Mouse (Mus musculus) midbrain, embryonic 12.5 days (tissue): Measurements from ENCODE around the gene Tmem69. TPM values are rescaled to one million over a fixed set of nuclear protein-coding genes. Genes with fewer than 3 reads are reported as not detected.

Source experiments
- ATAC-seq: fragments of 200-750 bp; cut with Nextera tagmentation; 2 replicates; pipeline ENCODE4 v1.8.0; 2017; ENCODE audit warnings: low read depth, moderate TSS enrichment, moderate library complexity; ENCODE audit not compliant: low FRiP score
- H3K27ac ChIP-seq: fragments of 300-500 bp; sonication (generic); replicated peaks from 2 replicates; pipeline ENCODE4 v1.5.1; 2016; ENCODE audit warnings: mild to moderate bottlenecking
- H3K27me3 ChIP-seq: fragments of 300-500 bp; sonication (generic); 2 replicates; pipeline ENCODE4 v1.6.1; 2016; ENCODE audit warnings: mild to moderate bottlenecking
- H3K36me3 ChIP-seq: fragments of 300-500 bp; sonication (generic); 2 replicates; pipeline ENCODE4 v1.6.1; 2016
- H3K4me1 ChIP-seq: fragments of 300-500 bp; sonication (generic); 2 replicates; pipeline ENCODE4 v1.6.1; 2016
- H3K4me2 ChIP-seq: fragments of 300-500 bp; sonication (generic); replicated peaks from 2 replicates; pipeline ENCODE4 v1.6.1; 2016; ENCODE audit warnings: mild to moderate bottlenecking, moderate library complexity
- H3K4me3 ChIP-seq: fragments of 300-500 bp; sonication (generic); 2 replicates; pipeline ENCODE4 v1.5.1; 2016; ENCODE audit warnings: mild to moderate bottlenecking
- H3K9ac ChIP-seq: fragments of 300-500 bp; sonication (generic); replicated peaks from 2 replicates; pipeline ENCODE4 v1.6.1; 2016; ENCODE audit warnings: mild to moderate bottlenecking, moderate library complexity
- H3K9me3 ChIP-seq: fragments of 300-500 bp; sonication (generic); 2 replicates; pipeline ENCODE4 v1.6.1; 2016; ENCODE audit warnings: mild to moderate bottlenecking
- WGBS: fragments of 180-500 bp; shearing (Covaris S2); methylation state at CpG from one replicate; pipeline ENCODE4 v1.1.7; 2016; 5-methylcytosine and 5-hydroxymethylcytosine counted together
- polyA plus RNA-seq: library from polyadenylated mRNA; unstranded; fragments of >200 nt; fragmentation: Nextera tagmentation; extraction: Ambion mirVana; gene quantifications from 2 replicates; pipeline ENCODE4 v1.2.1, GENCODE M21; 2016

The Tmem69 gene
- polyA plus RNA-seq, 1 experiment from 2014 or later = 27.3 TPM

DNA sequence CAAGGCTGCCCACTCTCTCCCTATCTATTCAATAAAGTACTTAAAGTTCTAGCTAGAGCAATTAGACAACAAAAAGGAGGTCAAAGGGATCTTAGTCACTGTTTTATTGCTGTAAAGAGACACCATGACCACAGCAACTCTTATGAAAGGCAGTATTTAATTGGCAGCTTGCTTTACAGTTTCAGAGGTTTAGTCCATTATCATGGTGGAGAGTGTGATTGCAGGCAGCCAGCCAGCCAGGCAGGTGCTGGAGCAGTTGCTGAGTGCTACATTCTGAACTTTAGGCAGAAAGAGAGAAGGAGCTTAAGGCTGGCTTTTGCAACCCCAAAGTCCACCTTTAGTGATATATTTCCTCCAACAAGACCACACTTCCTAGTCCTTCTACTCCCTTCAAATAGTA lies 19.4 kb downstream of the Tmem69 start:
- H3K9ac ChIP-seq = no peak overlapping the region
- H3K27me3 ChIP-seq = no peaks in the 10 kb centered on the region
- no peak overlapping the region for H3K4me3 ChIP-seq
- no peaks in the 10 kb centered on the region for H3K9me3 ChIP-seq
- no peak overlapping the region for H3K27ac ChIP-seq
- H3K4me1 ChIP-seq = no peaks in the 10 kb centered on the region
- no peak overlapping the region for H3K4me2 ChIP-seq
- ATAC-seq = no peak
- peaks cover 13% of the 10 kb centered on the region for H3K36me3 ChIP-seq

- no peaks in the 10 kb centered on the region for H3K27me3 ChIP-seq
- no peak overlapping the region for H3K27ac ChIP-seq
- no peak overlapping the region for H3K9ac ChIP-seq
- H3K36me3 ChIP-seq = peaks cover 21% of the 10 kb centered on the region
- no peaks in the 10 kb centered on the region for H3K4me1 ChIP-seq
- no peak overlapping the region for H3K4me3 ChIP-seq
- WGBS = 63% methylated on average over 2 of the region's 2 CpGs
- no peak overlapping the region for H3K4me2 ChIP-seq
- ATAC-seq = no peak
- no peaks in the 10 kb centered on the region for H3K9me3 ChIP-seq
These were observed 24.6 kb downstream of the Tmem69 start for GRCm38 (mm10) chr4:116531109-116531508.

DNA sequence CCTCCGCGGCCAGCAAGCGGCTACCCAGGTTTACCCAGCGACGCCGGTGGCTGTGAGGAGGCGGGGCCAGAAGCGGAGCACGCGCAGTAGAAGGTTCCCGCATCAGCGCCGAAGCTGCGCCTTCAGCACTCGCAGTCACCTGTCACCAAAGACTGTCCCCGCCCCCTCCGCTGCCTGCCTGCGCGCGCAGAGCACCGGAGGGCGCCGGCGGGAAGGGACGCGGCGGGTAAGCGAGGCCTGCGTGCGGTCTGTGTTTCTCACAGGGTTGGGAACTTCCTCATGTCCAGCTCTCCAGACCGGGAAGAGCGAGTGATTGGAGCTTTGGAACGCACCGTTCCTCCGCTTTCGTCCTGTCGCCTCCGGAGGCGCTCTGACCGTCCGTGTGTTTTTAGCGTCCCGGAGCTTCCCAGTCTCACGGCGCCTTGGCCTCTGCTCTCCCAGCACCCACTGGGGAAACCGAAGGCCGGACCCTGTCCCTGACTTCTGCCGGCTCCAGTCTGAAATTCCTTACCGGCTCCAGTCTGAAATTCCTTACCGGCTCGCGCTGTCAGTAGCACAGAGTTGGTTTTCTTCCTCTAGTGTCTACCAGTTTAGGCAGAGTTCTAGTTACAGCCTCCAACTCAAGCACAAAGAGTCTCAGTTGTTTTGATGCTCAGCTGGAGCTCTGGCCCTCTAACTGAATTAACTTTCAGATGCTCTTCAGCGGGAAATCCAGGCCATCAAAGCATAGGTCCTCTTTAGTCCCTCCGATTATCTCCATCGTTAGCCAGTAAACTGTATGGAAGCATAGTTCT lies 48.1 kb downstream of the Tmem69 start, which contains the start of gene Ipp:
TSS of gene Ipp (plus strand) at position 125 of the 794 bp plus-strand sequence.
- H3K4me2 ChIP-seq = peak within 1 kb of the TSS; percentile 57
- H3K9ac ChIP-seq = peak within 1 kb of the TSS; percentile 70
- under 1% methylated on average over 55 of the region's 55 CpGs for WGBS
- no peaks in the 10 kb centered on the region for H3K27me3 ChIP-seq
- H3K27ac ChIP-seq = peak within 1 kb of the TSS; percentile 88
- H3K36me3 ChIP-seq = 0 out of 2 replicates have a peak, but pooled peaks cover 3% of the 10 kb centered on the region
- peaks cover 12% of the 10 kb centered on the region for H3K4me1 ChIP-seq
- peak; percentile 98 for ATAC-seq
- H3K4me3 ChIP-seq = peak within 1 kb of the TSS; percentile 59
- no peaks in the 10 kb centered on the region for H3K9me3 ChIP-seq

DNA sequence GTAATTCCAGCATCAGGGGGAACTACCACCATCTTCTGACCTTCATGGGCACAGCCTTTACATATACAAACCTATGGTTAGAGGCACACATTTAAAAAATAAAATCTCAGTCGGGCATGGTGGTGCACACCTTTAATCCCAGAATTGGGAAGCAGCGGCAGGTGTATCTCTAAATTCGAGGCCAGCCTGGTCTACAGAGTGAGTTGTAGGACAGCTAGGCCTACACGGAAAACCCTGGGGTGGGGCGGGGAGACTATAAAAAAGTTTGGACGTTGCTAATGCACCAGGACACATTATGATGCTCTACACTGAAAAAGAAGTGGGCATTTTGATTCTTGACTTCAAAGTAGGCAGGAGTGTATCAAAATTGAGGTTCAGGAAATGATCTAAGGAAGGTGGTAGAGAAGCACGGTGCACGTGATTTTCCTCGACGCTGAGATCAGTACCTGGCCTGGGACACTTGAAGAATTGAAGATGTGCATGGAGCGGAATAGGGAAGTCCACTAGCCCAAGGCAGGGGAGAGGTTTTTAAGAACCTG lies 48.8 kb downstream of the Tmem69 start:
- peak; percentile 32 for ATAC-seq
- Histone ChIP-seq H3K4me1 (peaks cover 12% of the 10 kb centered on the region), H3K27ac (peak overlapping the region; percentile 88), H3K4me2 (peak overlapping the region; percentile 57), H3K27me3 (no peaks in the 10 kb centered on the region), H3K9ac (peak overlapping the region; percentile 70), H3K9me3 (no peaks in the 10 kb centered on the region), H3K4me3 (peak overlapping the region; percentile 59), H3K36me3 (0 out of 2 replicates have a peak, but pooled peaks cover 3% of the 10 kb centered on the region)
- 26% methylated on average over 11 of the region's 11 CpGs for WGBS

Other genes with a start within 250 kb of the Tmem69 start
- gene Mast2, start 91.8 kb downstream of the Tmem69 start, polyA plus RNA-seq = 37.4 and 38.8 TPM in 2 replicates
- gene Ipp, start 48.4 kb downstream of the Tmem69 start, polyA plus RNA-seq = 16.5 and 16.8 TPM in 2 replicates
- gene Gpbp1l1, start 1.7 kb upstream of the Tmem69 start, polyA plus RNA-seq = 27.3 and 32.0 TPM in 2 replicates
- gene Ccdc17, start 40.7 kb upstream of the Tmem69 start, polyA plus RNA-seq = 3.4 and 4.6 TPM in 2 replicates
- 229 and 242 TPM in 2 replicates for gene Nasp, start 72.0 kb upstream of the Tmem69 start, polyA plus RNA-seq
- gene Akr1a1, start 95.7 kb upstream of the Tmem69 start, polyA plus RNA-seq = 463 and 513 TPM in 2 replicates
- gene Prdx1, start 129.6 kb upstream of the Tmem69 start, polyA plus RNA-seq = 740 and 818 TPM in 2 replicates
- gene Mmachc, start 152.5 kb upstream of the Tmem69 start, polyA plus RNA-seq = 32.0 and 35.7 TPM in 2 replicates
- 27.6 and 28.9 TPM in 2 replicates for gene Ccdc163, start 152.6 kb upstream of the Tmem69 start, polyA plus RNA-seq
- gene Tesk2, start 165.0 kb upstream of the Tmem69 start, polyA plus RNA-seq = 5.3 and 5.7 TPM in 2 replicates